Mouse (Mus musculus): ENCODE results near the gene Vipr1. TPM values are rescaled to one million over a fixed set of nuclear protein-coding genes. Genes with fewer than 3 reads are reported as not detected.

Gene Vipr1
- total and polyA plus RNA-seq, 3 experiments: 0.08 to 0.11 TPM; not detected in 1

DNA sequence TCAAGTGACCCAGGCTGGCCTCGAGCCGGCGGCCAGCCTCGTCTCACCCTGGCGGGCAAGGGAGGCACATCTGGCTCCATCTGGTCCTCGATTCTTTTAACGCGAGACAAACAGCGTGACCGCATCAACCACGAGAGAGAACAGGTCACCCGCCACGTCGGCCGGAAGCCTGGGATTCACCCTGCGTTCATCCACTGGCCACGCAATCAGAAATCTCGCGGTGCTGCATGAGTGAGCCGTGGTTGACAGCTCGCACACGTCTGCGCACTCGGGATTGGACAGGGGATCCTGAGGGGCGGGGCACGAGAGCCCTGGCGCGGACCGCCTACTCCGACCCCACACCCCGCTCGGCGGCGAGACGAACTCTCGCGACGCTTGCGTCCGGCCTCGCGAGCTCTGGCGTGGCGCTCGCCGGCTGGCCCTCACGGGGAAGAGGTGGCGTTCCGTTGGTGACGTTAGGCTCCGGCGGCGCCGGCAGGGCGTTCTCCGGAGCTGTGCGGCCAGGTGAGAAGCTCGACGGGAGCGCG lies 76.3 kb downstream of the Vipr1 start, which contains the start of gene Nktr (continued):
- TF ChIP-seq SMC3 (IDR thresholded peaks at IDR 0.05; ENCODE audit: low read depth, low read length): no peak
- TF ChIP-seq SIN3A (IDR thresholded peaks at IDR 0.05; ENCODE audit: low read length): no peak
- no peak; the same call in 1 of the 2 replicates for TF ChIP-seq ZMIZ1 (IDR thresholded peaks at IDR 0.05; ENCODE audit: low read depth, low read length)
- no peak for TF ChIP-seq MXI1 (IDR thresholded peaks at IDR 0.05; ENCODE audit: low read depth, low read length)
- no peak for TF ChIP-seq POLR2AphosphoS2 (IDR thresholded peaks at IDR 0.05; ENCODE audit: low read depth, low read length)
- no peak for TF ChIP-seq USF2 (conservative IDR thresholded peaks at IDR 0.05; ENCODE audit: low read depth, low read length)
- TF ChIP-seq MAFK (IDR thresholded peaks at IDR 0.05; ENCODE audit: insufficient replicate concordance, low read length): no peak
- TF ChIP-seq NELFE (IDR thresholded peaks at IDR 0.05; ENCODE audit: low read depth, low read length): peak; percentile 63
- TF ChIP-seq ZKSCAN1 (IDR thresholded peaks at IDR 0.05; ENCODE audit: borderline replicate concordance, low read depth, low read length): no peak
- TF ChIP-seq ZC3H11A (IDR thresholded peaks at IDR 0.05; ENCODE audit: low read depth, low read length): no peak
- no peak for TF ChIP-seq EP300 (IDR thresholded peaks at IDR 0.05; ENCODE audit: low read length)
- peak; percentile 75 for TF ChIP-seq NRF1 (IDR thresholded peaks at IDR 0.05; ENCODE audit: low read depth, low read length)

GRCm38 (mm10) chr9:121719347-121720331 lies 77.1 kb downstream of the Vipr1 start:
- Histone ChIP-seq H3K27me3 (replicated peaks) (no peaks in the 10 kb centered on the region), H3K36me3 (replicated peaks in 1 of 2; ENCODE audit: control insufficient read depth in 1 of 2, insufficient read depth in 1 of 2, low read length in 1 of 2) (peaks cover 0 to 4% of the 10 kb centered on the region in 2 experiments), H3K79me2 (replicated peaks; ENCODE audit: control insufficient read depth, extremely low read depth, insufficient read depth, poor library complexity, severe bottlenecking) (peaks cover 45% of the 10 kb centered on the region), H3K9ac (ENCODE audit: insufficient read depth, low read depth) (peak overlapping the region; percentile 98), H3K4me3 (replicated peaks in 1 of 3; ENCODE audit: low read depth in 2 of 3, low read length in 2 of 3, poor library complexity in 1 of 3) (peak overlapping the region; percentile 62 to 91 (median 73)), H3K4me1 (ENCODE audit: control insufficient read depth in 1 of 2, insufficient read depth in 2 of 2) (peaks cover 2 to 27% of the 10 kb centered on the region in 2 experiments; a peak in 2 of 4 replicates), H3K4me2 (ENCODE audit: insufficient read depth, low read depth, poor library complexity, severe bottlenecking) (peak overlapping the region; percentile 94), H3K9me3 (replicated peaks; ENCODE audit: low read length) (peaks cover 10% of the 10 kb centered on the region), H3K27ac (ENCODE audit: insufficient read depth, low read depth) (peak overlapping the region; percentile 79)
- in situ Hi-C loops (cut with MboI; ENCODE audit: low pct_ligation_motif_present, low pct_unique_long_range_greater_than_20kb, low sequenced_read_pairs): no loop called here
- dilution Hi-C loops (cut with MboI; ENCODE audit: extremely low pct_ligation_motif_present, extremely low pct_unique_long_range_greater_than_20kb, low sequenced_read_pairs): no loop called here
- peak; percentile 54 for DNase-seq (ENCODE audit: extremely low read depth)
- TF ChIP-seq MAZ (IDR thresholded peaks at IDR 0.05; ENCODE audit: low read depth, low read length) (no peak), EP300 (IDR thresholded peaks at IDR 0.05; ENCODE audit: low read length) (no peak), E2F4 (IDR thresholded peaks at IDR 0.05; ENCODE audit: insufficient replicate concordance, low read depth, low read length) (no peak), ZC3H11A (IDR thresholded peaks at IDR 0.05; ENCODE audit: low read depth, low read length) (no peak), TBP (conservative IDR thresholded peaks at IDR 0.05; ENCODE audit: low read depth, low read length) (no peak), BHLHE40 (IDR thresholded peaks at IDR 0.05; ENCODE audit: low read depth, low read length) (peak; percentile 73), CTCF (conservative IDR thresholded peaks at IDR 0.05 in 1 of 2, IDR thresholded peaks at IDR 0.05 in 1 of 2; ENCODE audit: low read depth in 2 of 2, low read length in 2 of 2) (no peak), POLR2A (IDR thresholded peaks at IDR 0.05; ENCODE audit: low read depth, low read length) (0 out of 2 replicates have a peak, but pooled peaks have one; percentile 27), IRF4 (IDR thresholded peaks at IDR 0.05; ENCODE audit: low read depth, low read length) (peak; percentile 16; the same call in 1 of the 2 replicates), TCF12 (IDR thresholded peaks at IDR 0.05; ENCODE audit: low read depth, low read length) (0 out of 2 replicates have a peak, but pooled peaks have one; percentile 21), UBTF (IDR thresholded peaks at IDR 0.05; ENCODE audit: low read depth, low read length) (peak; percentile 49; the same call in 1 of the 2 replicates), SMC3 (IDR thresholded peaks at IDR 0.05; ENCODE audit: low read depth, low read length) (no peak), ZKSCAN1 (IDR thresholded peaks at IDR 0.05; ENCODE audit: borderline replicate concordance, low read depth, low read length) (no peak), MEF2A (IDR thresholded peaks at IDR 0.05; ENCODE audit: borderline replicate concordance, low read depth, low read length) (no peak), ELF1 (IDR thresholded peaks at IDR 0.05; ENCODE audit: low read depth, low read length) (0 out of 2 replicates have a peak, but pooled peaks have one; percentile 14), HCFC1 (IDR thresholded peaks at IDR 0.05; ENCODE audit: low read depth, low read length) (no peak), RCOR1 (conservative IDR thresholded peaks at IDR 0.05; ENCODE audit: low read depth, low read length) (no peak), CHD2 (IDR thresholded peaks at IDR 0.05; ENCODE audit: low read length) (peak; percentile 49; the same call in 1 of the 2 replicates), MYC (IDR thresholded peaks at IDR 0.05; ENCODE audit: low read depth, low read length) (peak; percentile 38; the same call in 1 of the 2 replicates), GABPA (IDR thresholded peaks at IDR 0.05; ENCODE audit: insufficient replicate concordance, low read depth, low read length) (no peak), SIN3A (IDR thresholded peaks at IDR 0.05; ENCODE audit: low read length) (0 out of 2 replicates have a peak, but pooled peaks have one; percentile 72), KAT2A (IDR thresholded peaks at IDR 0.05; ENCODE audit: insufficient replicate concordance, low read length) (no peak), RAD21 (IDR thresholded peaks at IDR 0.05; ENCODE audit: low read depth, low read length) (no peak), ZMIZ1 (IDR thresholded peaks at IDR 0.05; ENCODE audit: low read depth, low read length) (no peak), USF1 (IDR thresholded peaks at IDR 0.05; ENCODE audit: low read depth, low read length) (no peak), PAX5 (IDR thresholded peaks at IDR 0.05; ENCODE audit: low read length) (no peak), CHD1 (IDR thresholded peaks at IDR 0.05; ENCODE audit: low read depth, low read length) (peak; percentile 58; the same call in 1 of the 2 replicates), NRF1 (IDR thresholded peaks at IDR 0.05; ENCODE audit: low read depth, low read length) (no peak)
